Mouse (Mus musculus): ENCODE results near the gene Wipf1.

The Wipf1 gene

DNA sequence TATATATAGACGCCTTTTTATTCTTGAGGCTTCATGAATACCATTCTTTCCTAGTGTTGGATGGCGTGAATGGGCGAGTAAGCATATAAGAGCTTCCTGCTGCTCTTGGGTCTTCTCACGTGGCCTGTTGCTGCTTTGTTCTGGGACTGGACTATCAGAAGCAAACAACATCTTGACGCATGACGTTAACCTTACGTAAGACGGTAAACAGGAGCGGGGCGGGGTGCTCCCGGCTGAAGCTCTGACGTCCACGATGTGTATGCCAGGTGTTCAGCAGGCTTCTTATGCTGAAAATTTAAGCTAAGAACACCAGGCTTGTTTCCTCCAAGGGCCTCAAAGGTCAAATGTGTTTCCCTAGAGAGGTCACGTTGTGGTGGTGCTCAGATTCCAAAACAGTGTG is 103.7 kb downstream of the Wipf1 start:
- DNase-seq: no peak

DNA sequence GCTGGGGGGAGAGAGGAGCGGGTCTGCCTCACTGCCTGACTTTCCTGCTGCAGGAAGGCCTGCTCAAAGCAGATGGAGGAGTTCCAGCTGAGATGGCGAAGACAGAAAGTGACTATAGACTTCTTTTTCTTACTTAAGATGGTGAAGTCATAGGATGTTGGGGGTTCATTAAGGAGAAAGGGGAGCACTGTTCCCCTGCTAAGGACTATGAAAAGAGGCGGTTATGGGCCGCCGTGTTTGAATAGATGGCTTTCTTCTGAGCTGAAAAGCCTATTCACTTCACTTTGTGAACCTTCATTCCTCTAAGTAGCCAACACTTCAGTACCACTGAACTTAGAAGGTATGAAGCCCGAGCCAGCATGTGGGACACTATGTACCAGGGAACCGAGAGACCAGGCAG is 109.8 kb downstream of the Wipf1 start:
- DNase-seq: no peak

DNA sequence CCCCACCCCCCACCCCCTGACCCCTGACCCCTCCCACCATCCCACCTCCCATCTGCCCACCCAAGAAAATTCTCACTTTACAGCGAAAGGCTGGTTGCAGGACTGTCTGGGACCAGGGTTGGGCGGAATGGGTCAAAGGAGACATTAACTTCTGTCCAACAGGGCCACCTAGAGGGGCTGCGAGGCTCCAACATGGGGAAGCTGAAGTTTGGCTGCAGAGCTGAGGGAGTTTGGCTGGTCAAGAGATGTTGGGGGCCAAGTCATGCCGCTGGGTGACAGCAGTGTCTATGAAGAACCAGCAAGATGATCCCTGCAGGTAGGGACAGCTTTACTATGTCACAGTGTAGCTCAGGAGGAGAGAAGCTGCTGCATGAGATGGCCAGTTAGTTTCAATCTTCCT is 110.2 kb downstream of the Wipf1 start:
- no peak for DNase-seq

DNA sequence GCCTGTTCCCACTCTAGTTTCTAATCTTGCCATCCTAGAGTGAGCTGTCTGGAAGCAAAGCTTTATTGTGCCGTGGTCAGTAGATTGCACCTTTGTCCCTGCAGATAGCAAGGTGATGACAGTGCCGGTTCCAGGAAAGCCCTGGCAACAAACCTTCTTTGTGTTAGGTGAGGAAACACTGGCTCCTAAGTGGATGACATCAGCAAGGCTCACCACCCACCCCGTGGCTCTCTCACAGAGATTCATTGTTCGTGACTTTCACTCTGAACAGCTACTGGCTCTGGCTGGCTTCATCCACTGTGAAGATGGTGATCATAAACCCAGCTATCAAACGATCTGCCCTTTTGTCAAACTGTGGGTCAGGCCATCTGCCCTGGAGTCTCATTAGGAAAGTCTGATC is 113.6 kb downstream of the Wipf1 start:
- no peak for DNase-seq

DNA sequence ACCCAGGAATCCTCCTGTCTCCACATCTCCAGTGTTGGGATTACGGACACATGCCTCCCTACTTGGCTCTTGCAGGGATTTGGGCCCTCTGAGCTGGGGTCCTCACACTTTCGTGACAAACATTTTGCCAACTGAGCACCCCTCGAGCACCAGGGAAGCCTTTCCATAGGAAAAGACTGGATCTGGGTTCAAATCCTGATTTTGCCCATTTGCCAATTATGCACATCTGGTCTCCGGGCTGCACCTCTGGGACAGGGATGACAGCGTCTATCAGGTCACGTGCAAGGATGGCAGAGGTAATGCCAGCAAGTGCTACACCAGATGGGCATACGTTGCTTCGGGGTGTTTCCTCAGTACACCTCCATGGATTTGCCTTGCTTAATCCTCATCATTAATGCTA is 119.5 kb downstream of the Wipf1 start:
- no peak for DNase-seq

DNA sequence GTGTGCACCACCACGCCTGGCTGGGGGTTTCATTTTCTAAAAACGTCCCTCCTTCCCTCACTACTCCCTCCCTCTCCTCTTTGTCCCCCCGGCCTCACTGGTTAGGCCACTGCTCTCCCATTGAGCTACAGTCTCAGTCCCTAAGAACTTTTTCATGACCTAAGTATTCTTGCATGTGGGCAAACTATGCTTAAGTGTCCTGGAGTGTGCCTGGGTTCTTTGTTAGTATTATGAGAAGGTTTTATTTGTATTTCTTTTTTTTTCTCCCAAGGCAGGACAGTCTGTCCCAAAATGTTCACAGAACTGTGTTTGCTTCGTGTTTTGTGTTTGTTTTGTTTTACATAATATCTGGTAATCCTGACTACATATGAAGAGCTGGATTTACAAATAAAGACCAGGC is 121.9 kb downstream of the Wipf1 start:
- DNase-seq: no peak

DNA sequence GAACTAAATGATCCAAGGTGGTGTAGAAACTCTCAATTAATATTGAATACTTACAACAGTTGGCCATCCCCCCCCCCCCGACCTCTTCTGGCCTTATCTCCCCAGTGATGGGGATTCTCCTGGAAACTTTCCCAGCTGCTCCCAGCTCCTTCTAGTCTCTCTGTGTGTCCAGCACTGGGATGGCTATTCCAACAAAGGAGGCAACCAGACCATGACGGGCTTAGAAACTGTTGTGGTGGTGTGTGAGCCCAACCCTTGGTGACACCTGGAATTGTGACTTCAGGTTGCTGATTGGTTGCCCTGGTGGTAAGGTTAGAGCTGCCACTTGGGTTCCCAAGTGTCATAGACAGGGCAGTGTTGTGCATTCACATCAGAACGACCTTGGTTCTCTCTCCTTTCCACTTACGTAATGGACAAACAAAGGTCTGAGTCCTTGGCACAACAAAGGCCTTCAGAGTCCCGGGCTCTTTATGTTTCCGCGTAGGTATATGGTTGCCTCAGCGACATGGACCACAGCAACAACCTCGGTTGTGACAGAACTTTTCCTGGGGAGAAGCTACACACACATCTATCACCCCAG is 123.1 kb downstream of the Wipf1 start:
- no peak for DNase-seq

DNA sequence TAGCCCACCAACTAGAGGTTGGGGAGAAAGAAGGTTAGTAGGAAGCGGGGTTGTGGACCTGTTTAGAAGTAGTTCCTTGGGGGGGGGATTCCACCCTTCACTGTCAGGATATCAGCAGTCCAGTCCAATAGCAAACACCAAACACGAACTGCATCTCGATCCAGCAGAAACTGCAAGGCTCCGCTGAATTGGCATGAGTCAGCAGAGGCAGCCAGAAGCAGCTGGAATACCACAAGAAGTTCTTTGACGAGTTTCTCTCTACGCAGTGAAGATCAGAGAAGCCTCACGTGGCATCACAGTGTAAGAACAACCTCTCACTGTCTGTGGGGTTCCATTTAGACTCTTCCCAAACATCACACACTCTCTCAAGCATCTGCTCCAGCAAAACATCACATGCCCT is 124.6 kb downstream of the Wipf1 start:
- DNase-seq: no peak

DNA sequence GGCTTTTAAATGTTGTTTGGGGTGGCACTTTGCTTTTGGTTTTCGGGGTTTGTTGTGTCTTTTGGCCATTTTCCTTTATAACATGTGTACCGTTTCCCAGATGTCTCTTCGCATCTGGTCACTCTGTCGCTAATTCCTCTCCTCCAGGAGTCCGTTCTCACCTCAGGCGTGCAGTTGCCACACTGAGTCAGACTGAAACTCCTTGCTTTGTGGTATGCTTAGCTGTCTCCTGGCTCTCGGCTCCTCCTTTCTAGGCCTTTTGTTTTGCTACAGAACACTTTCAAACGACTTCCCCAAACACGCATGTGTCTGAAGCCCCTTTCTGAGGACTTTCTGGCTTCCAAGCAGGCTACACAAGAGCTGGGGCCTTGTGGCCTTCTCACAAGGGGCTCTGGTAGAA is 125.1 kb downstream of the Wipf1 start:
- no peak for DNase-seq

DNA sequence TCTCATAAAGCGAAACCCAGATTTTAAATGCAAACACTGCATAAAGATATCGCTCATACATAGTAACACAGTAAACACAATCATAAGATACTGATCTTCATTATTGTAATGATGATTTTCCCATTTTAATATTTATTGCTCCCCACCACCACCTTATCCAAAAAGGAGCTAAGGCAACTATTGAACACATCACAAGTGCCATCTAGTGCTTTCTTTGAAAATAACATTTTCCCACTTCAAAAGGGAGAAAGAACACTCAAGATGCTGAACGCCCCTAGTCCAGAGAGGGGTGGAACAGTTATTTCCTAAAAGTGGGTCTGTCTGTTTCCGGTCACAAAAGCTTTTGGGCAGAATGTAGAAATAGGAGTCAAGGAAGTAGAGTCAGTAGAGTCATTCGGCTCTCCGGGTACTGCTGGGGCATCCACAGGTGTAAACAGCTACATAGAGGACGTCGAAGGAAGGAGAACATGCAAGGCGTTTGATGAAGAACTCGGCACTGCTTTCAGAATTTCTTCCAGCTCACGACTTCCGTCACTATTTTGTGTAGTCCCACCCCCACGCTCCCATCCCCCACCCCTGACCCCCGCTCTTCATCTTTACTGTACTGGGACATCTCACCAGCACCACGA is 126.0 kb downstream of the Wipf1 start:
- no peak for DNase-seq

DNA sequence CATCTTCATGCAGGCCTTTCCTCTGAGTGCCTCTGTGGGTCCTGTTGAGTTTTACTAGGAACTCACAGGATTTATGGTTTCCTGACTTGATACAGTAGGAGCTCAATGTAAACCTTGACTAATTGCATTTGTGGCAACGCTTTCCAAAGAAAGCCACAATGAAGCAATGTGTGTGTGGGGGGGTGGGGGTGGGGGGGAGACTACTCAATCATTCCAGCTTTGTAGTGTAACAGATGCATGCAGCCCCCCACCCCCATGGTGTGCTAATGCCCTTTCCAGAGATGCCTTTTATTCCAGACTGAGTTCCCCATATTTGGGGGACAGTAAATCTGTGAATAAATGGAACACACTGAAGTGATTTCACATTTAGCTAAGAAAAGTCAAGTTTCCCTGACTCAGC is 127.8 kb downstream of the Wipf1 start:
- no peak for DNase-seq

DNA sequence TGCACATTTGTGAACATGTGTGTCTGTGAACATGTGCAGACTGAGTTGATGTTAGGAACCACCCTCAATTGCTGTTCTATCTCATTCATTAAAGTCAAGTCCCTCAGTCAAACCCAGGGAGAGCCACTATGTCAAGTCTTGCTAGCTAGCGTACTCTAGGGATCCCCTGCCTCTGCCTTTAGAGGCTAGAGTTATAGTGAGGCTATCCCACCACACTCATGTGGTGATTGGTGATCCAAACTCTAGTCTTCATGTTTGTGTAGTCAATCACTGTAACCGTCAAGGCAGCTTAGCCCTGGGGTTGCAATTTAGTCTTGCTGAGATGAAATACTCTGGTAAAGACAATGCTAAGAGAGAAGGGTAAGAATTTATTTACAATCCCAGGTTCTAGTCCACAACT is 132.1 kb downstream of the Wipf1 start:
- no peak for DNase-seq

DNA sequence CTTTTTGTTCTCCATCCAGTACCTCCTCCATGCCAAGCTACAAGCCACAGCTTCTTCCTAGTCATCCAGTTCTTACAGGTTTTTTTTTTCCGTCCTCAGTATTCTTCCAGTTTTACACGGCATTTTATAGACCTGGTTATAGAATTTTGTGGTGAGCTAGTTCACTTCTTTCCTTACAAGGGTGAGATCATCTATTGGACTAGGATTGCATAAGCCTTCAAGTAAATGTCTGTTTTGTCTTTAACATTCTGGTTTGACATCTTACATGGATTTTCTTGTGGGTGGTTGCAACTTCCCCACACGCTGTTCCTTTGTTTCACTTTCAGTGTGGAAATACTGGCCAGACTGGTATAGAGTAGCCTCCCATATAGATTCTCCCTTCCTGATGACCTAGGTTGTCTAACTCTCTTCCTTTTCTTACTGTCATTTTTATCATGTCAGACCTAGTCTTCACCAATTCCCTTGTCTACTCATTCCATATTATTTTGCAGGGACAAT is 132.7 kb downstream of the Wipf1 start:
- DNase-seq: no peak

DNA sequence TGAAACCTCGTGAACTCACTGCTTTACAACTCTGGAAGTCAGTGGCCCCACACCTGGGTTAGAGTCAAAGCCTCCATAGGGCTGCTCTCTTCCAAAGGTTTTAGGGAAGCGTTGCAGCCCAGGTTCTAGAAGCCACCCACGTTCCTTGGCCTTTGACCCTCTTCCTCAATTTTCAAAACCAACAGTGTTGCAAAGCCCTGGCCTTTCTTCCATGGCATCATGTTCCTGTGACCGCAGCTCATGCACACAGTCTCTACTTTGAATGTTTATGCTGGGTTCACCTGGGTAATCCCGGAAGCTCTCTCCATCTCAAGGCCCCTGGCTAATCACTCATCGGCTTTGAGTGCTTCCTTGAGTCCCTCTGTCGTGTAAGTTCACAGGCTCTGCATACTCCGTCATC is 134.0 kb downstream of the Wipf1 start:
- no peak for DNase-seq

DNA sequence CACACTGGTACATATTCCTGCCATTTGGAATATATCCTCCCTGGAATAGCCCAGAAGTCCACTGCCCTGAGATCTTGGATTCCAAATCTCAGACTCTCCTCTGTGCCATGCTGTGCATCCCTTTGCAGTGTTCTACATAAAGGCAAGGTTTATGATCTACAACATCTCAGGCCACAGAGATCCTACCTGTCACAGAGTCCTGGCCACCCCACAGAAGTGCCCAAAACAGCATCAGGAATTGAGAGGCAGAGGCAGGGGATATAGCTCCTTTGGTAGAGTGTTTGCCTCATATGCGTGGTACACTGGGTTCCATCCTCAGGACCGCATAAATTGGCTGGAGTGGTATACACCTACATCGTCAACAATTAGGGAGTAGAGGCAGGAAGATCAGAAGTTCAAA is 135.1 kb downstream of the Wipf1 start:
- DNase-seq: no peak

DNA sequence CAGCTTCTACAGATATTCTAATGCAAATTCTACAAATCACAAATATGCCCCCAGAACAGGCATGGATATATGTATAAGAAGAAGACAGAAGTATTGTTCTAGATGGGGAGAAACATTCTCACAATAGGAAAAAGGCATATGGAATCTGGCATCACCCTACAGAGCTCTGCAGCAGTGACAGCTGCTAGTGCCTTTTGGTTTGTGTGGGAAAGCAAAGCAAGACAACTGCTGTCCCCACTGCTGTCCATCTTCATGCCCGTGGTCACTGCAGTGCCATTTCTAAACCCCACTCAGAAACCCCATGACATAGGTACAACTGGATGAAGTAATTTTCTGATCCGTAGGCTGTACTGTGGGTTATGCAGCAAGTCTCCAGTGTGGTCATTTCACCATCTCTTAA is 136.8 kb downstream of the Wipf1 start:
- no peak for DNase-seq

DNA sequence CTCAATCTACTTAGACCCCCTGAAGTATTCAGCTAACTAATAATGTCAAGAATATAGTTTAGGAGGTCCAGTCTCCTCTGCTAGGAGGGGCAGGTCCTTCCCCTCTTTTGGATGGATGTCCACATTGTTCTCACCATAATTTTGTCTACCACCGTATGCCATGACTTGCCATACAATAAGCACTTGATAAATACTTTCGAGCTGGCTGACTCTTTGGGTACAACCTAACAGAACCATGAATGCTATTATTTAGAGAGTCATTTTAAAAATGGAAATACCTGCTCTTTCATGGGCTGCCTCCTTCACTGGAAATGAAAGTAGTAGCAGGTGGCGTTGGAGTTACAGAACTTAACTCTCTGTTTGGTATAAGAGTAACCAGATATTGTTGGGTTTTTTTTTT is 139.6 kb downstream of the Wipf1 start:
- DNase-seq: no peak

DNA sequence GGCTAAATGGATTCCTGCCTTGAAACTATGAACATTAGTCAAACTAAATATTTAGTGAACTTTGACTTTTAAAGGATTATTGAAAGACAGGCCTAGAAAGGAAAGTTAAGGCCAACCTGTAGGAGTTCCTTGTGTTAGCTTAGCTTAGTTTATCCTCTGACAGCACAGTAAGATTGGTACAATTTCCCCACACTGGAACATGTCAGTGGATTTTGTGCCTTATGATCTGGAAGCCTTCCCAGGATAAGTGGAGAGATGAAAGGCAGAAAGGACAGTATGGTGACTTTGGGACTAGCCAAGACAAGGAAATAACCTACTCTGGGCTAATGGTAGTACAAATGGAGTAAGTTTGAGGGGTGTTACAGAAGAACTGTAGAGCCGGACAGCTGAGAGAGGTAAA is 141.7 kb downstream of the Wipf1 start:
- no peak for DNase-seq

DNA sequence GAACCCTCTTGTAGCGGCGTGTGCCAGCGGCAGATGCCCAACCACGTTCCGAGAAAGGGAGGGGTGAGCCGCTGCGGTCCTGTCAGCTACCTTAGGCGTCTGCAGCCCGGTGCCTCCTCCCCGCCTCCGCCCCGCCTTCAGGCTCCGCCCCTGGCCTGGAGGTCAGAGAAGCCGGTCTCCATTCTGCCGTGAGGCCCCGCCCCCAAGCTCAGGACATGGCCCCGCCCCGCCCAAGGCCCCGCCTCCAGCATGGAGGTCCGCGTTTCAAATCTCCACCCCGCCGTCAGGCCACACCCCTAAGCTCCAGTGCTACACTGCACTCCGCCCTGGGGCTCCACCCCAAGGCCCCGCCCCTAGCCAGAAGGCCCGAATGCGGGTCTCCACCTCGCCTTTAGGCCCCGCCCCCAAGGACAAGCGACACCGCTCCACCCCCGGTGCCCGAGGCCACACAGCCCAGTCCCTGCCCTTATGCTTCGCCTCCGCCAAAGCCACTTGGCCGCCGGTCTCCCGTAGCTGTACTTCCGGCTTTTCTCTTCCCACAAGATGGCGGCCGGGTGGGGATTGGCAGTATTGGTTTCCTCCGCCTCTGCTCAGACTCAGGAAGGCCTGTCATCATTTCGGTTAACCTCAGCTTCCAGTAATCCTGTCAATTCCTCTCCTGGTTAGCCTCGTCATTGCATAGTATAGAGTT is 143.0 kb downstream of the Wipf1 start, which contains the start of gene Gpr155:
Gene Gpr155, minus strand, starts transcription at position 217 of the 691 bp plus-strand sequence.
- peak; percentile 99 for DNase-seq

DNA sequence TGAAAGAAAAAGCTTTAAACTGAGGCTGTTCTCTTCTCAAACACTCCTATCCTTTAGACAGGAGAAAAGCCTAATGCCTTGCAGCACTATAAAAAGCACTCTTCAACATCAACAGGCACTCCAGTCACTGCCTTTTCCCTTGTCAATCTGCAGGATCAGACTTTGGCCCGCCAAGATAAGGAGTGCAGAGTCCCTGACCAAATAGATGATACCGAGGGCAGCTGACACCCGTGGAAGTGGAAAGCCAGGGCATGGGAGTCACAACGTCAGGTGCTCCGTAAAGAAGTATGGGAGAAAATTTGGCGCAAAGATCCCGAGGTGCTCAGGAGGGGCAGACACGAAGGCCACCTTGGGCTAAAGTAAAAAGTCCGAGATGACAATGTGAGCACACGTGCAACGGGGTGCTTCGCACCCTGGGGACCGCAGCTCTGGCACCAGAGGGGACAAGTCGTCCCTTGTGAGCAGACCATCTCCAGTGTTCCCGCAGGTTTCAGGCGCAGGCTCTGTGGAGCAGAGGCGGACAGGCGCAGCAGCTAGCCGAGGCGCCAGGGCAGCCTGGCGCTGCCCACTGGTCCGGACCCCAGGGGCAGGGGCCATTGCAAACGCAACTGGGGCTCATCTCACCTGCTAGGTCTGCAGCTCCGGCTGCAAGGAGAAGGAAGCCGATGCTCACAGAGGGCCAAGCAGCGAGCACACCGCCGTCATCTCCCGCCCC is 143.7 kb downstream of the Wipf1 start:
- no peak for DNase-seq

DNA sequence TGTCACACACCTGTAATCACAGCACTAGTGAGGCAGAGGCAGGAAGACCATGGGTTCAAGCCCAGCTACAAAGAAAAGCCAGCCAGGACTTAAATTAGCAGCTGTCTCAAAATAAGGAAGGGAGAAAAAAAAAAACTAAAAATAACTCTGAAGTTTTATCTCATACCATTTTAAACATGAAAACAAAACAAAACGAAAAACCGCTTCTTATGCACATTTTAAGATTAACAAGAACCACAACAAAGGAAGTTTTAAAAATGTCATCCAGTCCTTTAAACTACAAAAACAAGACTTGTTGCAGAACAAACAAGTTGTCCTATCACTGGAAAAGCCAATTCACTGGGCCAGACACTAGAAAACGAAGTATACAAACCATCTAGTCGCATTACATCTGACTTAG is 144.4 kb downstream of the Wipf1 start:
- DNase-seq: no peak

DNA sequence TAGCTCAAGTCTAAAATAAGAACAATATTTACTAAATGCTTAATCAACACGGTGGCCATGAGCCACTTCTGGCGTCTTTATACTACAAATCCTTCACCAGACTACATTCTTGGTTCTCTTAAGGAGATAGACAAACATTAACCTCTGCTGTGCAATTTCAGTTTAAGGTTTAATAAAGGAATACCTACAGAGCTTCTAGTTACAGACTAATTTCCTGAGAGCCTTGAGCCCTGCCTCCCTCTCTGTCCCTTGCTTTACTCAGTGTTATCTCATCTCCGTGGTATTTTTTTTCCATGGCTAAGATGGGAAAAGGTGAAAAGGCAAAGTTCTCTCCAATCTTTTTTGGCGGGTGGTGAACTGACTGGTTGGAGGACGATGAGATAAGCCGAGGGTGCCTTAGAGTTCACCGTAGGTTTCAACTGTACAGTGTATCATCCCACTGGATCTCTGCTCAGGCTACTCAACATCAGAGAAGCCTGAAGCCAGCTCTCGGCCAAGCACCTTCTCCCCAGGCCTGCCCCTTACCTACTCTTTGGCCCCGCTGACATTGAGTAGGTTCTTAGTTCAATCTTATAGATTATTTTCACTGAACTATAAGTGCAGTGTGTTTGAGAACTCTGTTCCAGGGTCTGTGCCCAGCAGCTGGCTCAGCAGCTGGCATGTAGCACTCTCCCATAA is 149.1 kb downstream of the Wipf1 start:
- DNase-seq: no peak

DNA sequence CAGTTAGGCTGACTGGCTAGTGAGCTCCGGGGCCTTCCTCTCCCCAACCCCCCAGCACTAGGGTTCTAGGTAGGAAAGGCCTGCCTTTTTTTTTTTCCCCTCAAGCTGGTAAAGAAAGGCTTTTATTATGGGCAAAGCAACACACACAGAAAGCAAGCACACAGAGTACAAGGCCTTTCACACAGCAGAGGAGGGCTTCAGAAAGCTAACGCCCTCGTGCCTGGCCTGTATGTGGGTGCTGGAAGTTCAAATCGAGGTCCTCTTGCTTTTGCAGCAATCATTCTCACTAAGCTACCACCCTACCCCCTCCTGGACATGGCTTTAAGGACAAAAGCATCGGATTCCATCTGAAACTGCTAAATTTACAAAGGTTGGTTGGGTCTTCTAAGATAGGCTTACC is 149.9 kb downstream of the Wipf1 start:
- no peak for DNase-seq
